Mouse (Mus musculus) limb, embryonic 15.5 days (tissue): ENCODE results near the gene Atg4b. TPM values are rescaled to one million over a fixed set of nuclear protein-coding genes. Genes with fewer than 3 reads are reported as not detected.

Experiments
- ATAC-seq: fragments of 200-750 bp; cut with Nextera tagmentation; 2 replicates; pipeline ENCODE4 v1.8.0; 2017; ENCODE audit warnings: low read depth, moderate TSS enrichment; ENCODE audit not compliant: insufficient number of reproducible peaks, low FRiP score, low TSS enrichment
- H3K27ac ChIP-seq: fragments of 300-500 bp; sonication (generic); 2 replicates; pipeline ENCODE4 v1.5.1; 2015; ENCODE audit warnings: moderate library complexity, mild to moderate bottlenecking, inconsistent platforms
- H3K27me3 ChIP-seq: fragments of 300-500 bp; sonication (generic); 2 replicates; pipeline ENCODE4 v1.6.1; 2015; ENCODE audit warnings: inconsistent platforms
- H3K36me3 ChIP-seq: fragments of 300-500 bp; sonication (generic); 2 replicates; pipeline ENCODE4 v1.6.1; 2015; ENCODE audit warnings: inconsistent platforms
- H3K4me1 ChIP-seq: fragments of 300-500 bp; sonication (generic); 2 replicates; pipeline ENCODE4 v1.6.1; 2015; ENCODE audit warnings: inconsistent platforms
- H3K4me2 ChIP-seq: fragments of 300-500 bp; sonication (generic); 2 replicates; pipeline ENCODE4 v1.6.1; 2015; ENCODE audit warnings: mild to moderate bottlenecking, inconsistent platforms
- H3K4me3 ChIP-seq: fragments of 300-500 bp; sonication (generic); 2 replicates; pipeline ENCODE4 v1.5.1; 2015; ENCODE audit warnings: mild to moderate bottlenecking, inconsistent platforms
- H3K9ac ChIP-seq: fragments of 300-500 bp; sonication (generic); 2 replicates; pipeline ENCODE4 v1.6.1; 2015; ENCODE audit warnings: inconsistent platforms
- H3K9me3 ChIP-seq: fragments of 300-500 bp; sonication (generic); 2 replicates; pipeline ENCODE4 v1.6.1; 2016; ENCODE audit warnings: inconsistent platforms
- WGBS: fragments of 180-500 bp; shearing (Covaris S2); methylation state at CpG from one replicate; pipeline ENCODE4 v1.1.7; 2015; 5-methylcytosine and 5-hydroxymethylcytosine counted together
- polyA plus RNA-seq: library from polyadenylated mRNA; unstranded; fragments of >200 nt; fragmentation: Nextera tagmentation; extraction: Ambion mirVana; gene quantifications from 2 replicates; pipeline ENCODE4 v1.2.1, GENCODE M21; 2015

Atg4b gene
- polyA plus RNA-seq, 1 experiment from 2014 or later = 74.5 TPM

- peaks cover 39% of the 10 kb centered on the region for H3K36me3 ChIP-seq
- H3K9ac ChIP-seq = peak within 1 kb of the TSS; percentile 88
- WGBS = under 1% methylated on average over 93 of the region's 94 CpGs
- peak; percentile 97 for ATAC-seq
- H3K9me3 ChIP-seq = no peaks in the 10 kb centered on the region
- peak within 1 kb of the TSS; percentile 90 for H3K4me3 ChIP-seq
- H3K4me2 ChIP-seq = peak within 1 kb of the TSS; percentile 94
- H3K27ac ChIP-seq = peak within 1 kb of the TSS; percentile 99
- peaks cover 36% of the 10 kb centered on the region for H3K4me1 ChIP-seq
- H3K27me3 ChIP-seq = no peaks in the 10 kb centered on the region
Measured at GRCm38 (mm10) chr1:93803556-93804507, 52.5 kb downstream of the Atg4b start, which contains the start of gene Ing5. Gene Ing5 (plus strand): TSS chr1:93803965.

DNA sequence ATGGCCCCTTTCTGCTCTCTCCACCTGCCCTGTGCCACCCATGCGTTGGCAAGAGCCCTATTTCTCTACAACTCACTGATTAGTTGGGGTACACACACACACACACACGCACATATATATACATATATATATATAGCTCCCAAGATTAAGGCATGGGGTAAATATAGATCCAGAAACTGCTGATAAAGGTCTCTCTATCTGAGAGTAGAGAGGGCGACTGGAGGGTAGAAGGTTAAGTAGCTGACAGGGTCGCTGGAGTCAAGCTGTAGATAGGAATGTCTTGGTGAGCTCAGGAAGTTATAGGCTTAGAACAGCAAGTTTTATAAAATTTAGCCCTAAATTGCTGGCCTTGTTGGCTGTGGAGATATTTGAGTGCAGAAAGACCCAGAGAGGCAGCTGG is 53.5 kb downstream of the Atg4b start:
- Histone ChIP-seq H3K9me3 (no peaks in the 10 kb centered on the region), H3K9ac (no peak overlapping the region), H3K27ac (no peak overlapping the region), H3K36me3 (peaks cover 37% of the 10 kb centered on the region), H3K4me2 (peak overlapping the region; percentile 94), H3K27me3 (no peaks in the 10 kb centered on the region), H3K4me1 (peaks cover 36% of the 10 kb centered on the region), H3K4me3 (peak overlapping the region; percentile 90)
- no peak for ATAC-seq
- WGBS = 86% methylated on average over 4 of the region's 4 CpGs

GRCm38 (mm10) chr1:93805221-93805951 is 54.1 kb downstream of the Atg4b start:
- Histone ChIP-seq H3K27me3 (no peaks in the 10 kb centered on the region), H3K9me3 (no peaks in the 10 kb centered on the region), H3K4me1 (peaks cover 36% of the 10 kb centered on the region), H3K36me3 (peaks cover 41% of the 10 kb centered on the region), H3K27ac (no peak overlapping the region), H3K4me2 (no peak overlapping the region), H3K9ac (no peak overlapping the region), H3K4me3 (no peak overlapping the region)
- WGBS = 78% methylated on average over 5 of the region's 5 CpGs
- ATAC-seq = no peak

- no peak for ATAC-seq
- WGBS = 97% methylated on average over 4 of the region's 4 CpGs
- no peak overlapping the region for H3K27ac ChIP-seq
Measured at GRCm38 (mm10) chr1:93808871-93809270, 57.6 kb downstream of the Atg4b start.

DNA sequence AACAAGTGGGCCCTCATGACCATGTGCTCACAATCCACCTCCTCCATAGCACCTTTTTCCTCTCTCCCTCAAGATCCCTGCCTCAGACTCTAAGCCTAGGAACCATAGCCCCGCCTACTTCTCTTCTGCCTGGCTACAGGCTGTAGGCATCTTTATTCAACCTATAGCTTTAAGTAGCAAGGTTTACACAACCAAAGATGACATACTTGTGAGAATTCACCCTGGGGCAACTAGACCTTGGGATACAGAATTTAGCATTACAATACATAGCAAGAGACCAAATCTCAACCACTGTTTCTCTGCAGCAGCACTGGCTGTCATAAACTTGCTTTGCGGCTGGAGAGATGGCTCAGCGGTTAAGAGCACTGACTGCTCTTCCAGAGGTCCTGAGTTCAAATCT is 58.7 kb downstream of the Atg4b start:
- Histone ChIP-seq H3K4me2 (no peak overlapping the region), H3K4me1 (peaks cover 5% of the 10 kb centered on the region), H3K27ac (no peak overlapping the region), H3K9me3 (no peaks in the 10 kb centered on the region), H3K27me3 (no peaks in the 10 kb centered on the region), H3K36me3 (peaks cover 78% of the 10 kb centered on the region), H3K4me3 (no peak overlapping the region), H3K9ac (no peak overlapping the region)
- ATAC-seq = no peak
- WGBS = 93% methylated on average over 3 of the region's 3 CpGs

More at GRCm38 (mm10) chr1:93808871-93809270, 57.6 kb downstream of the Atg4b start:
- Histone ChIP-seq H3K4me3 (no peak overlapping the region), H3K9me3 (no peaks in the 10 kb centered on the region), H3K9ac (no peak overlapping the region), H3K4me1 (peaks cover 14% of the 10 kb centered on the region), H3K27me3 (no peaks in the 10 kb centered on the region), H3K4me2 (no peak overlapping the region), H3K36me3 (peaks cover 67% of the 10 kb centered on the region)

GRCm38 (mm10) chr1:93811495-93812039 is 60.3 kb downstream of the Atg4b start:
- Histone ChIP-seq H3K4me2 (no peak overlapping the region), H3K36me3 (peaks cover 85% of the 10 kb centered on the region), H3K9me3 (no peaks in the 10 kb centered on the region), H3K4me3 (no peak overlapping the region), H3K9ac (no peak overlapping the region), H3K4me1 (no peaks in the 10 kb centered on the region), H3K27me3 (no peaks in the 10 kb centered on the region), H3K27ac (no peak overlapping the region)
- 91% methylated on average over 8 of the region's 8 CpGs for WGBS
- ATAC-seq = no peak

- ATAC-seq = no peak
Measured at GRCm38 (mm10) chr1:93817823-93818532, 66.7 kb downstream of the Atg4b start.

GRCm38 (mm10) chr1:93818722-93819121 is 67.4 kb downstream of the Atg4b start:
- H3K36me3 ChIP-seq = peaks cover 78% of the 10 kb centered on the region
- 87% methylated on average over 7 of the region's 7 CpGs for WGBS
- H3K9ac ChIP-seq = no peak overlapping the region
- no peak overlapping the region for H3K4me2 ChIP-seq
- no peak overlapping the region for H3K27ac ChIP-seq
- H3K9me3 ChIP-seq = no peaks in the 10 kb centered on the region
- no peaks in the 10 kb centered on the region for H3K4me1 ChIP-seq
- no peaks in the 10 kb centered on the region for H3K27me3 ChIP-seq
- no peak overlapping the region for H3K4me3 ChIP-seq
- no peak for ATAC-seq

More at GRCm38 (mm10) chr1:93817823-93818532, 66.7 kb downstream of the Atg4b start:
- no peak overlapping the region for H3K4me3 ChIP-seq
- no peaks in the 10 kb centered on the region for H3K4me1 ChIP-seq
- H3K36me3 ChIP-seq = peaks cover 85% of the 10 kb centered on the region
- no peak overlapping the region for H3K27ac ChIP-seq
- 95% methylated on average over 8 of the region's 8 CpGs for WGBS
- H3K4me2 ChIP-seq = no peak overlapping the region
- no peak overlapping the region for H3K9ac ChIP-seq
- H3K9me3 ChIP-seq = no peaks in the 10 kb centered on the region
- no peaks in the 10 kb centered on the region for H3K27me3 ChIP-seq

GRCm38 (mm10) chr1:93823796-93824495 is 72.6 kb downstream of the Atg4b start:
- WGBS = 72% methylated on average over 3 of the region's 3 CpGs
- Histone ChIP-seq H3K36me3 (peaks cover 29% of the 10 kb centered on the region), H3K9me3 (no peaks in the 10 kb centered on the region), H3K27ac (peak overlapping the region; percentile 98; the same call in 1 of the 2 replicates), H3K4me3 (no peak overlapping the region), H3K27me3 (no peaks in the 10 kb centered on the region), H3K9ac (no peak overlapping the region), H3K4me2 (peak overlapping the region; percentile 75; the same call in 1 of the 2 replicates), H3K4me1 (peaks cover 14% of the 10 kb centered on the region)
- no peak for ATAC-seq

DNA sequence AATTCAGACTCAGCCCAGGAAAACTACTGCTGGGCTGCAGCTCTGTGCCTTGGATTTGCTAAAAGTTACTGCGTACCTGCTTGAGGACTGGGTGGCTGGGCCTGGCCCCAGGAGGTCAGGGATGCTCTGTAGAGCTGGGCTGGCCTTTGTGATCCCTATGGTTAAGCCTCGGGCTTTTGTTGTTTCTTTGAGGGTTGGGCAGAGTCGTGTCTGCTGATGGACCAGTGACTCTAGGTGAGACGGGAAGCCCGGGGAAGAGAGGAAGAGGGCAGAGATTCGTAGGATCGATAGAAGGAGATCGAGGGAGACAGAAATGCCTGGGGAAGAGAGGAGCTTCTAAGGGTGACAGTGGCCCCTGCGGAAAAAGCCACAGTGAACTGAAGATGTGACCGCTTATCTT is 73.3 kb downstream of the Atg4b start, which contains the start of gene D2hgdh:
Gene D2hgdh, plus strand, starts transcription at position 301 of the 400 bp plus-strand sequence.
- 6% methylated on average over 10 of the region's 10 CpGs for WGBS
- Histone ChIP-seq H3K9me3 (no peaks in the 10 kb centered on the region), H3K27ac (peak within 1 kb of the TSS; percentile 98), H3K4me3 (peak within 1 kb of the TSS; percentile 65), H3K9ac (peak within 1 kb of the TSS; percentile 65), H3K4me2 (peak within 1 kb of the TSS; percentile 75), H3K4me1 (peaks cover 14% of the 10 kb centered on the region), H3K27me3 (no peaks in the 10 kb centered on the region), H3K36me3 (peaks cover 24% of the 10 kb centered on the region)
- no peak for ATAC-seq
